Mouse (Mus musculus) small intestine, adult 2 months (tissue): ENCODE results near the gene Tnik. TPM values are rescaled to one million over a fixed set of nuclear protein-coding genes. Genes with fewer than 3 reads are reported as not detected.
A peak's percentile ranks its signal among the peaks of the same experiment; 100 is the strongest.

Source experiments
- H3K27ac ChIP-seq: fragments of 200-500 bp; 2 replicates; pipeline ENCODE4 v1.5.1; 2012; ENCODE audit warnings: low read depth, low read length, control low read depth, inconsistent platforms; ENCODE audit not compliant: insufficient read depth
- H3K27me3 ChIP-seq: fragments of 200-500 bp; 2 replicates; pipeline ENCODE4 v1.6.1; 2012; ENCODE audit warnings: mild to moderate bottlenecking, moderate library complexity, low read length, inconsistent platforms; ENCODE audit not compliant: control insufficient read depth, insufficient read depth
- H3K36me3 ChIP-seq: fragments of 200-500 bp; 2 replicates; pipeline ENCODE4 v1.6.1; 2012; ENCODE audit warnings: mild to moderate bottlenecking, low read length, control low read depth, inconsistent platforms; ENCODE audit not compliant: control insufficient read depth, insufficient read depth
- H3K4me1 ChIP-seq: fragments of 200-500 bp; 2 replicates; pipeline ENCODE4 v1.6.1; 2012; ENCODE audit warnings: low read length, inconsistent platforms, mixed read lengths; ENCODE audit not compliant: control insufficient read depth, insufficient read depth, insufficient read length
- H3K4me3 ChIP-seq: fragments of 200-500 bp; 2 replicates; pipeline ENCODE4 v1.5.1; 2012; ENCODE audit warnings: low read depth, mild to moderate bottlenecking, control low read depth, inconsistent platforms, low read length, moderate library complexity
- CTCF ChIP-seq: fragments of 200-500 bp; IDR thresholded peaks from 2 replicates; pipeline ENCODE4 v1.5.1; 2012; ENCODE audit warnings: low read depth, mild to moderate bottlenecking, control low read depth, inconsistent platforms, low read length, moderate library complexity, mixed read lengths; ENCODE audit not compliant: insufficient replicate concordance, insufficient read length; ENCODE audit errors: extremely low read depth
- POLR2A ChIP-seq: fragments of 200-500 bp; IDR thresholded peaks from 2 replicates; pipeline ENCODE4 v1.6.1; 2012; ENCODE audit warnings: low read depth, mild to moderate bottlenecking, control low read depth, inconsistent platforms, low read length, moderate library complexity
- WGBS: fragments of 180-500 bp; shearing (Covaris S2); methylation state at CpG from one replicate; pipeline ENCODE4 v1.1.7; 2018; 5-methylcytosine and 5-hydroxymethylcytosine counted together
- polyA plus RNA-seq: library from polyadenylated mRNA; depleted of rRNA; stranded (reverse); fragments of >200 nt; gene quantifications from 2 replicates; pipeline ENCODE4 v1.2.3, GENCODE M21; 2012

The Tnik gene
- polyA plus RNA-seq, 1 experiment = 10.8 TPM

DNA sequence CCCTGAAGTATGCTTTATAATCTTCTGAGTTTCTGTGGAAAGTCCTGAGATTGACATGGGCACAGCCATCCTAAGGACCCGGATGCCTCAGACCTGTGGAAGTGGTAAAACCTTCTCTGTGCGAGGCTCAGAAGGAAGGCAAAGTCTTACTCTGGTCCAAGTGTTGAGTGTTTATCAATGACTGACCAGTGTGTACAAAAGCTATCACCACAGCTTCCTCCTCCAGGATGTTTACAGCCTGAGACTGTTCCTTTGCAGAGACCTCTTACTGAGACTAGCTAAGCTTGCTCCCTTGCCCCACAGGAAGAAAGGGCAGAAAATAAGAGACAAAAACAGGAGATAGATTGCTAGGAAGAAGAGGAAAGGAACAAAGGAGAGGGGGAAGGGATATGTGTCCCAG is 422.5 kb downstream of the Tnik start:
- 83% methylated on average over 2 of the region's 2 CpGs for WGBS
- H3K4me1 ChIP-seq = no peaks in the 10 kb centered on the region; the same call in 1 of the 2 replicates
- no peaks in the 10 kb centered on the region for H3K36me3 ChIP-seq
- no peaks in the 10 kb centered on the region for H3K27me3 ChIP-seq
- no peak overlapping the region for H3K4me3 ChIP-seq
- TF ChIP-seq CTCF (no peak), POLR2A (no peak)
- H3K27ac ChIP-seq = no peak overlapping the region

DNA sequence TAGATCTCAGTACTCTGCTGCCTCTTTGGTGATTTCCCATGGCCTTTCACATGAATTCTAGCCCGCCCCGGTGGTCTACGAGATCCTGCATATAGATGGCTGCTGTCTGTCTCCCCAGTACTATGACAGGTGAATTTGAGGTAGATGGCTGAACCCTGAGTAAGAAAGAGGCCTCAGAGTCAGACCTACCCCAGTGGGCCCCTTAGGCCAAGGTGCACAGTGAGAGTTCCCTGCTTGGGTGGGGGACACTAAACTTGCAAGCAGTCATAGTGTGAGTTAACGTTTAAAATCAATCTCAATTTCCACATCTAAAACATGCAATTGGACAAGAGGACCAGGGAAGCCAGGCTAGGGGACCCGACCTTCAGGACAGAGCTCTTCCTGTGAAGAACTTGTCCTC is 431.8 kb downstream of the Tnik start:
- no peaks in the 10 kb centered on the region for H3K27me3 ChIP-seq
- H3K27ac ChIP-seq = peak overlapping the region; percentile 95
- 84% methylated on average over 5 of the region's 5 CpGs for WGBS
- H3K4me3 ChIP-seq = no peak overlapping the region
- no peak for TF ChIP-seq CTCF
- TF ChIP-seq POLR2A = no peak
- no peaks in the 10 kb centered on the region; the same call in 1 of the 2 replicates for H3K36me3 ChIP-seq
- H3K4me1 ChIP-seq = peaks cover 7% of the 10 kb centered on the region; the same call in 1 of the 2 replicates

DNA sequence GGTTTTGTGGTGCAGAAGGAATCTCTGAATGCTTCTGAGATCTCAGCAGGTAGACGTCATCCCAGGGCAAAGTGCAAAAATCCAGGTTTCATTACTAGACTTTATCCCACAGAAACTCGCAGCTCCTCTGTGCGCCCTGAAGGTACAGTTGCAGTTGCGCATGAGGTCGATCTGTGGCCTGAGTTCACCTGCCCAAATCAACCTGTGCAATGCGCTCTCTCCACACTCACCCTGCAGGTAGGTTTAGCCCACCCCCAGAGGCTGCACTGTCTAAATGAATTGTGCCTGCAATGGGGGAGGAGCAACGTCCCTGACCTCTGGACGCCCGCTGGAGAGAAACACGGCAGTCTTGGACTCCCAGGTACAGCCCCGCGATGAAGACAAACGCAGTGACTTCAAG is 432.6 kb downstream of the Tnik start:
- no peaks in the 10 kb centered on the region for H3K27me3 ChIP-seq
- no peak for TF ChIP-seq CTCF
- TF ChIP-seq POLR2A = peak; percentile 8; the same call in 1 of the 2 replicates
- 20% methylated on average over 13 of the region's 13 CpGs for WGBS
- H3K27ac ChIP-seq = peak overlapping the region; percentile 95
- no peaks in the 10 kb centered on the region; the same call in 1 of the 2 replicates for H3K36me3 ChIP-seq
- H3K4me3 ChIP-seq = peak overlapping the region; percentile 57
- peaks cover 7% of the 10 kb centered on the region; the same call in 1 of the 2 replicates for H3K4me1 ChIP-seq

DNA sequence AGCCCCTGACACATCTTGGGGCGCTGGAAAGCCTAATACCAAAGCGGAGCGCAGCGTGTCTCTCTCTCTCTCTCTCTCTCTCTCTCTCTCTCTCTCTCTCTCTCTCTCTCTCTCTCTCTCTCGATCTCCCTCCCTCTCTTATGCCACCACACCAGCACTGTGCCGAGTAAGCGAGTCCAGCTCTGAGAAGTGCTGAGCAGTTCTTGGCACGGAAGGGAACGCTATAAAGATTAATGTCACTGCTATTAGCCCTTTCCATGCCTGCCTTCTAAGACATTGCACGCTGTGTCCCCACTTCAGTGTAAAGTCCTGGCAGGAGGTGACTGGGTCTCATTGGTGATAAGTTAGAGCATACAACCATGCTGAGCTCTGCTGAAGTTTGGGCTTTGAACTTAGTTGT is 433.1 kb downstream of the Tnik start:
- peak overlapping the region; percentile 95 for H3K27ac ChIP-seq
- H3K4me1 ChIP-seq = peaks cover 7% of the 10 kb centered on the region; the same call in 1 of the 2 replicates
- H3K36me3 ChIP-seq = no peaks in the 10 kb centered on the region; the same call in 1 of the 2 replicates
- TF ChIP-seq CTCF = no peak
- no peak for TF ChIP-seq POLR2A
- 17% methylated on average over 10 of the region's 10 CpGs for WGBS
- H3K4me3 ChIP-seq = peak overlapping the region; percentile 57
- no peaks in the 10 kb centered on the region for H3K27me3 ChIP-seq

DNA sequence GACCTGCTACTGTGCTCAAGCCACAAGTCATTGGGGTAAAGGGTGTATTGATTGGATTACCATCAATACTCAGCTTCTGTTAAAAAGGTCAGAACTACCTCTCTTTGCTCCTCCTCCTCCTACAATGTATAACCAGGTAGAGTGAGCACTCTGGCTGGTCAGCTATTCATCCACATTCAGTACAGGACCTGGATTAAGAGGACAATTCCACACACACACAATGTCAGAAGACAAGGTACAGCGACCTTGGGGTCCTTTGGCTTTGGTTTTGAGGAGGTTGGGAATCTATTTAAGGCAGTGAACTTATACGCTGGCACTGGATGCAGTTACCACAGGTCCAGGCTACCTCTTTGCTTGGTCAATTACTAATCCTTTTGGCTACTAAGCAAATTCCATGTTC is 434.8 kb downstream of the Tnik start, which contains the start of gene Slc2a2:
Gene Slc2a2 (plus strand): TSS at position 107 of the 400 bp plus-strand sequence.
- Histone ChIP-seq H3K36me3 (peaks cover 3% of the 10 kb centered on the region; the same call in 1 of the 2 replicates), H3K4me1 (peaks cover 9% of the 10 kb centered on the region), H3K27ac (peak within 1 kb of the TSS; percentile 95), H3K4me3 (peak within 1 kb of the TSS; percentile 60), H3K27me3 (no peaks in the 10 kb centered on the region)
- TF ChIP-seq POLR2A (no peak), CTCF (no peak)
- WGBS = 74% methylated on average over 2 of the region's 2 CpGs

DNA sequence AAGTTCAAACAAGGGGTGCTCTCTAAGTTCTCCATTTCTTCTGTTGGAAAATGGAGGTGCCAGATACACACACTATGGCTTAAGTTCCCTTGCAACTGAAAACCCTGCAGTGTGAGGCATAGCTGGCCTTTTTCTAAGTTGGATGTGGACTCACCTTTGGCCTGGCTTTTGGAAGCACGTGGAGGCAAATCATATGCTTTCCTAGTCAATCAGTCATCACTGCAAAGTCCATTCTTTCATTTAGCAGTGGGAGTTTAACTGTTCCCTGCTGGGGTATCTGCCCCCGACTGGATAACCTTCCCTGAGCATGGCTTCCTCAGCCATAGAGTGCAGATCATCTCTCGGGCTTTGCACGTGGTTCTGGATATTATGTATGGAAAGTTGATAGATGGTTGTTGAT is 436.6 kb downstream of the Tnik start:
- peak overlapping the region; percentile 65; the same call in 1 of the 2 replicates for H3K4me3 ChIP-seq
- TF ChIP-seq POLR2A (no peak), CTCF (no peak)
- no peaks in the 10 kb centered on the region for H3K27me3 ChIP-seq
- peak overlapping the region; percentile 70 for H3K27ac ChIP-seq
- H3K4me1 ChIP-seq = peaks cover 9% of the 10 kb centered on the region
- H3K36me3 ChIP-seq = peaks cover 3% of the 10 kb centered on the region; the same call in 1 of the 2 replicates
- 54% methylated on average over 4 of the region's 4 CpGs for WGBS

DNA sequence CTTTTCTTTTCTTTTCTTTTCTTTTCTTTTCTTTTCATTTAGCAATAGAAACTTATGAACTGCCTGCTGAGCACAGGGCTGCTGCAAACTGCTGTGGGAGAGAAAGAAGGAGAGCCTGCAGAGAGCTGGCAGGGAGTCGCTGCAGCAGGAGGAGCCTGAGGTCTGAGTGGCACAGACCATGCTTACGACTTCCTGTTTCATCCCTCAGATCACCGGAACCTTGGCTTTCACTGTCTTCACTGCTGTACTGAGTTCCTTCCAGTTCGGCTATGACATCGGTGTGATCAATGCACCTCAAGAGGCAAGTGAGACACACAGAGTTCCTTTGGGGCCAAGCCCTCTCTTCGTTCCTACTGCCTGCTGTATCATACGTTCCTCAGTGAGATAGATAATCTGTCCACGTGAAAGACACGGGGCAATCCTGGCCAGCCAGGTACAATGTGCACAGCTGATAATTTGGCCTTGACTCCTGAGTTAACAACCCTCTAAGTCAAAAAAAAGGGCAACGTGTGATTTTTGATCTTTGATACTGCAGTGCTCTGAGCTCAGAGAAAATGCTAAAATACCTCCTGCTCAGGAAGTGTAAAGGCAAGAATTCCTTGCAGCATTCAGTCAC is 442.6 kb downstream of the Tnik start:
- 13% methylated on average over 10 of the region's 10 CpGs for WGBS
- Histone ChIP-seq H3K27me3 (no peaks in the 10 kb centered on the region), H3K4me3 (peak overlapping the region; percentile 9), H3K36me3 (peaks cover 32% of the 10 kb centered on the region), H3K4me1 (peaks cover 10% of the 10 kb centered on the region), H3K27ac (peak overlapping the region; percentile 94)
- TF ChIP-seq CTCF = no peak
- TF ChIP-seq POLR2A = no peak; the same call in 1 of the 2 replicates
